Mouse (Mus musculus) monocyte, adult 59 days (primary cell): Measurements from ENCODE around the gene Exosc10. TPM values are rescaled to one million over a fixed set of nuclear protein-coding genes. Genes with fewer than 3 reads are reported as not detected.

ENCODE experiments used
- total RNA-seq, 2 experiments: library from RNA; stranded (reverse); gene quantifications; one replicate each; pipeline ENCODE4 v1.2.4; 2023

Gene Exosc10
- total RNA-seq = 10 to 100 TPM; 50.9 to 54.1 TPM

DNA sequence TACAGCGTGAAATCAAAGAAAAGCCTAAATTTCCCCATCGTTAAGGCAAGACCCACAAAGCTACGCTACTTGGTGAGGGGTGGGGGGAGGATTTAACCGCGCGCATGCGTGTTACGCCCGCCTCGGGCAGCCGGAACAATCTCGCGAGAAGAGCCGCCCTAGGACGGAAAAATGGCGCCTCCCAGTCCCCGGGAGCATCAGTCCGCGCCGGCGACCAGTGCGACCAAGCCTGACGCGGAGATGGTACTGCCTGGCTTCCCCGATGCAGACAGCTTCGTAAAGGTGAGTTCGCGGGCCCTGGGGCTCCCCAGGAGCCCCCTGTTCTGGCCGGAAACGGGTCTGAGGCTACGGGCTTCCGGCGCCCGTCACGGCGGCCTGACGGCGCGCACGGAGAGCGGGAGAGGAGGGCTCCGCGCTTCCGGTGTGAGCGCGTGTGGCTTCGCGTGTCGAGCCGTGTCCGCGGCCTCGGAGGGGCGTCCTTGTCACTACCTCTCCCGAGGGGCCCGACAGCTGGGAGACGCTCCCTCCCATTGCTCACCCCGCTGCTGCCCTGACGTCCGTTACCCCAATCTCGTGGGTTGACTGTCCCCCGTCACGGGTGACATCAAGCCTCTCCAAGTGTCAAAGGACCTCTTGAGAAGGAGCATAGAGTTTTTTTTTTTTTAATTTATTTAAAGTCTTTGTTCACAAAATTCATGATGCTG, at the start of gene Exosc10:
Gene Exosc10 (plus strand): TSS at position 133 of the 704 bp plus-strand sequence.

DNA sequence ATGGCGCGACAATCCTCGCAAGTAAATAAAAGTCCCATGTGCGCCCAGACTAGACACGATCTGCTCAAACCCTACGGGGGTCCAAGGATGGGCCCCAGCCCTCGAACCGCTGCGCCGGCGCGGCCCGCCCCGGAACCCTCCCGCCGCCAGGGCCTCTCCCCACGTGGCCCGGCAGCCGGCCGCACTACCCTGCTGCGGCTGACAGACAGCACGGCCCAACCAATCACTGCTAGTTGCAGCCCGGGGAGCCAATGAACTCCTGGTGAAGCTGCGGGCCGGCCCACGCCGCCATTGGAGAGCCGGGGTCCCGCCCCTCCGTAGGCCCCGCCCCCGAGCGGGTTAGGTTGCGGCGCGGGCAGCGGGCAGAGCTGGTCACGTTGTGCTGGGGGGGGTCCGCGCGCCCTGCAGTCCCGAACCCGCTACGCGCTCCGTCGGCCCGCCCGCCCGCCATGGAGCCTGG, 33.0 kb downstream of the Exosc10 start, which contains the start of gene Srm:
Gene Srm (plus strand): TSS at position 333 of the 460 bp plus-strand sequence.

DNA sequence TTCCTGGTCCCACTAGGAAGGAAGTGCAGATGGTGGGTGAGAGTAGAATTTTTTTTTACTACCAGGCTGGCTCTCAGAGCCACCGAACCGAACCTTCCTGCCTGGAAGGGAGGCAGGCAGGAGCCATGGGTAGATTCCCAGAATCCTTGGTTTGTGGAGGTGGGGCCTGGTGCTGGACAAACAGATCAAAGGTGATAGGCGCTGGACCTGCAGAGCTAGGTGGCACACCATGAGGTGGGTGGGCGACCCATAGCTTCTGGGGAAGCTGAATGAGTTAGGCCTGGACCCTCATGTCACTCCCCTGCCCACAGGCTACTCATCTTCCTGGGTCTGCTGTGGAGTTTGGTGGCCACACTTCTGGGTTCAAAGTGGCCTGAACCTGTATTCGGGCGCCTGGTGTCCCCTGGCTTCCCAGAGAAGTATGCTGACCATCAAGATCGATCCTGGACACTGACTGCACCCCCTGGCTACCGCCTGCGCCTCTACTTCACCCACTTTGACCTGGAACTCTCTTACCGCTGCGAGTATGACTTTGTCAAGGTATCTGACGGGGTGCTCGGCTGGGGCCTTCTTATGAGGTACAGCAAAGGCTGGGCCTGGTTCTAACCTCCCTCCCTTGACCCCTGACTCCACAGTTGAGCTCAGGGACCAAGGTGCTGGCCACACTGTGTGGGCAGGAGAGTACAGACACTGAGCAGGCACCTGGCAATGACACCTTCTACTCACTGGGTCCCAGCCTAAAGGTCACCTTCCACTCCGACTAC, 44.3 kb downstream of the Exosc10 start, which contains the start of gene Masp2:
Gene Masp2 (plus strand): TSS at position 198 of the 764 bp plus-strand sequence.

DNA sequence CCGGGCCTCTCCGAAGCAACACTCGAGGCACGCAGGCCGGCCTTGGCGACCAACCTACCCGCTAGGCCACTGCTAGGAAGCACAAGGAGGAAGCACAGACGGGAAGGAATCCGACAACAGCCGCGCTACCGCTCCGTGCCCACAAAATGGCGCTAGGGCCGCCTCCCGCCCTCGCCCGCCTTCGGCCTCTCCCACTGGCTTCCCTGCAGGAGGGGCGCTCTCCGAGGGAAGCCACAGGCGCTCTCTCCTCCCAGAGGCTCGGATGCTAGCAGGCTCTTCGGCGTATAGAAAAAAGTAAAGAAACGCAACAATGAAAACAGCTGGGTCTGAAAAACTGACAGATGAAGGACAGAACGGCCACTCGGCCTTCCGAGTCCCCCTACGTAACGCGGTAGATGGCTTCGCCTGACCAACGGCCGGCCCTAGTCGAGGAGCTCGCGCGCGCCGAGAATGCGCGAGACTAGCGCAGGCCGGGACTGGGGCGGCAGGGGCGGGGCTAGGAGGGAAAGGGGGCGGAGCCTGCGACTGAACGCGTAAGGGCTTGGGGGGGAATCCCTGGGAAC, 68.5 kb downstream of the Exosc10 start, which contains the start of gene Tardbp:
Gene Tardbp (minus strand): TSS at position 397 of the 563 bp plus-strand sequence.

Other genes starting within 250 kb of the Exosc10 start
- 1 to 10 TPM; 5.0 to 5.1 TPM for gene Ubiad1, start 113.7 kb upstream of the Exosc10 start, total RNA-seq
- gene Mtor, start 109.8 kb upstream of the Exosc10 start, total RNA-seq = 10 to 100 TPM; 38.6 to 40.5 TPM
- gene Angptl7, start 58.0 kb upstream of the Exosc10 start, total RNA-seq = 1 to 10 TPM in 1 of 2 experiments, under 1 TPM in 1; 0.89 to 1.4 TPM
- 10 to 100 TPM; 17.8 to 20.9 TPM for gene Srm, start 33.1 kb downstream of the Exosc10 start, total RNA-seq
- not detected for gene Masp2, start 44.1 kb downstream of the Exosc10 start, total RNA-seq
- 100 to 1,000 TPM; 176 to 181 TPM for gene Tardbp, start 68.6 kb downstream of the Exosc10 start, total RNA-seq
- gene Gm572, start 84.9 kb downstream of the Exosc10 start, total RNA-seq = not detected
- gene Casz1, start 246.0 kb downstream of the Exosc10 start, total RNA-seq = 1 to 10 TPM; 5.1 to 6.0 TPM